ENCODE assay signal across 10 mouse cellular contexts in the genomic region with DNA sequence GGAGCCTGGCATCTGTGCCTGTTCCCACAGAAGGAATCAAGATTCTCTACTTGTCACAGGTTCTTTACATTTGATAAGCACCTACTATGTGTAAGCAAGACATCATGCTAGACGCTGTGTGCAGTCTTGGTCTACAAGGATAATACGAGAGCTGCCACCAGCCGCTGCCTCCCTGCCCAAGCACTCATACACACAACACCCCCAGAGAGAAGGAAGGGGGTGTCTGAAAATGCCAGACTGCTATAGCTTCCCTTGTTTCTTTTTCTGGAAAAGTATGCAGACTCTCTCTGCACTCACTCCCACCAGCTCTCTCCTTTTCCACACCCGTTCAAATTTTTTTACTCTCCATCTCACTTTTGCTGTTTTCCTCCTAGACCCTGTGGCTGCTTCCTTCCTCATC. TPM values are rescaled to one million over a fixed set of nuclear protein-coding genes. Genes with fewer than 3 reads are reported as not detected.
DNase-seq lines count a peak whose midpoint lies in the region; ATAC-seq and TF ChIP-seq lines count a peak whose summit lies in the region.
"Had no signal": no experiment of that assay in that cellular context is flagged by ENCODE, and none has a peak within 500 bp of the region (broad histone marks: within the 10 kb centered on the region; RNA-seq: fewer than 3 reads in every experiment).

No protein-coding gene starts in this region.

- H3K4me2 ChIP-seq in intestine, embryonic 14.5 days (ENCODE audit: low read length): no peak overlapping the region
- H3K4me2 ChIP-seq in intestine, embryonic 15.5 days (replicated peaks): no peak overlapping the region
- H3K4me2 ChIP-seq in hindbrain, postnatal 0 days (ENCODE audit: low read depth, low read length): peak overlapping the region; percentile 85

- H3K9ac ChIP-seq in intestine, embryonic 14.5 days (ENCODE audit: low read length): no peak overlapping the region
- no peak overlapping the region for H3K9ac ChIP-seq in intestine, embryonic 15.5 days
- H3K9ac ChIP-seq in hindbrain, postnatal 0 days (replicated peaks; ENCODE audit: low read length): peak overlapping the region; percentile 47
- H3K9ac ChIP-seq: heart, embryonic 13.5 days had no signal

- TF ChIP-seq CTCF in hindbrain, postnatal 0 days (IDR thresholded peaks at IDR 0.05; ENCODE audit: low read depth): no peak
- no peak for TF ChIP-seq CTCF in olfactory bulb, adult 2 months (IDR thresholded peaks at IDR 0.05; ENCODE audit: insufficient read depth, low read depth, low read length)

- no peak for DNase-seq in intestine, embryonic 14.5 days (ENCODE audit: low spot score)
- no peak for DNase-seq in forebrain, embryonic 10.5 days (ENCODE audit: extremely low spot score, low spot score)
- peak; percentile 50 for DNase-seq in hindbrain, postnatal 0 days (ENCODE audit: low spot score)
- DNase-seq in urinary bladder, postnatal 10 days (ENCODE audit: low spot score): no peak
- no peak for DNase-seq in heart, adult 8-10 months (ENCODE audit: low spot score)
- DNase-seq in heart, postnatal 10 days: no peak

- no peak for ATAC-seq in intestine, embryonic 14.5 days (replicated peaks; ENCODE audit: low FRiP score, low TSS enrichment, low read depth)
- no peak for ATAC-seq in intestine, embryonic 15.5 days
- peak; percentile 25 for ATAC-seq in hindbrain, postnatal 0 days
- ATAC-seq: lung, postnatal 0 days had no signal

- H3K4me3 ChIP-seq in intestine, embryonic 14.5 days (ENCODE audit: low read depth, low read length): no peak overlapping the region
- no peak overlapping the region for H3K4me3 ChIP-seq in intestine, embryonic 15.5 days (replicated peaks)
- peak overlapping the region; percentile 59; the same call in 1 of the 2 replicates for H3K4me3 ChIP-seq in forebrain, embryonic 10.5 days
- H3K4me3 ChIP-seq in hindbrain, postnatal 0 days (ENCODE audit: low read length): peak overlapping the region; percentile 56
- H3K4me3 ChIP-seq in olfactory bulb, adult 2 months (ENCODE audit: insufficient read depth, low read depth, low read length): peak overlapping the region; percentile 78
- H3K4me3 ChIP-seq: heart, embryonic 13.5 days had no signal

- H3K27ac ChIP-seq in intestine, embryonic 14.5 days (ENCODE audit: low read depth): peak overlapping the region; percentile 19; the same call in 1 of the 2 replicates
- no peak overlapping the region for H3K27ac ChIP-seq in intestine, embryonic 15.5 days
- H3K27ac ChIP-seq in forebrain, embryonic 10.5 days: peak overlapping the region; percentile 86
- H3K27ac ChIP-seq in hindbrain, postnatal 0 days: peak overlapping the region; percentile 88
- H3K27ac ChIP-seq in olfactory bulb, adult 2 months (ENCODE audit: insufficient read depth, low read depth, low read length): peak overlapping the region; percentile 96
- H3K27ac ChIP-seq: heart, embryonic 13.5 days had no signal

- H3K36me3 ChIP-seq in intestine, embryonic 14.5 days (ENCODE audit: control insufficient read depth, insufficient read depth, low read length): no peaks in the 10 kb centered on the region
- no peaks in the 10 kb centered on the region for H3K36me3 ChIP-seq in intestine, embryonic 15.5 days
- no peaks in the 10 kb centered on the region for H3K36me3 ChIP-seq in forebrain, embryonic 10.5 days (replicated peaks)
- no peaks in the 10 kb centered on the region for H3K36me3 ChIP-seq in hindbrain, postnatal 0 days (ENCODE audit: insufficient read depth, low read length)
- H3K36me3 ChIP-seq: heart, embryonic 13.5 days had no signal

- intact Hi-C loops in heart, postnatal 10 days (cut with DNase I): no loop called here

- TF ChIP-seq POLR2A in olfactory bulb, adult 2 months (IDR thresholded peaks at IDR 0.05; ENCODE audit: insufficient read depth, low read depth, low read length): no peak

- 53% methylated on average over 4 of the region's 4 CpGs for WGBS in intestine, embryonic 14.5 days
- WGBS in intestine, embryonic 15.5 days: 57% methylated on average over 4 of the region's 4 CpGs
- 56% methylated on average over 4 of the region's 4 CpGs for WGBS in forebrain, embryonic 10.5 days
- 15% methylated on average over 4 of the region's 4 CpGs for WGBS in hindbrain, postnatal 0 days
- 10% methylated on average over 4 of the region's 4 CpGs for WGBS in olfactory bulb, adult 2 months

- H3K27me3 ChIP-seq in intestine, embryonic 14.5 days (replicated peaks; ENCODE audit: control insufficient read depth, insufficient read depth, low read length): peaks cover 7% of the 10 kb centered on the region; the same call in 1 of the 2 replicates
- no peaks in the 10 kb centered on the region; the same call in 1 of the 2 replicates for H3K27me3 ChIP-seq in intestine, embryonic 15.5 days (replicated peaks)
- peaks cover 44% of the 10 kb centered on the region for H3K27me3 ChIP-seq in forebrain, embryonic 10.5 days (ENCODE audit: poor library complexity, severe bottlenecking)
- no peaks in the 10 kb centered on the region for H3K27me3 ChIP-seq in hindbrain, postnatal 0 days (ENCODE audit: insufficient read depth, low read length)

- no peaks in the 10 kb centered on the region for H3K9me3 ChIP-seq in intestine, embryonic 14.5 days (ENCODE audit: control insufficient read depth, low read length)
- no peaks in the 10 kb centered on the region for H3K9me3 ChIP-seq in intestine, embryonic 15.5 days
- H3K9me3 ChIP-seq in forebrain, embryonic 10.5 days: no peaks in the 10 kb centered on the region
- no peaks in the 10 kb centered on the region for H3K9me3 ChIP-seq in hindbrain, postnatal 0 days (ENCODE audit: low read length)
- H3K9me3 ChIP-seq: heart, embryonic 13.5 days had no signal

- H3K4me1 ChIP-seq in intestine, embryonic 14.5 days (replicated peaks; ENCODE audit: control insufficient read depth, insufficient read depth, low read length): peaks cover 21% of the 10 kb centered on the region; the same call in 1 of the 2 replicates
- H3K4me1 ChIP-seq in intestine, embryonic 15.5 days (replicated peaks): peaks cover 9% of the 10 kb centered on the region
- H3K4me1 ChIP-seq in forebrain, embryonic 10.5 days: peaks cover 82% of the 10 kb centered on the region
- peaks cover 12% of the 10 kb centered on the region; the same call in 1 of the 2 replicates for H3K4me1 ChIP-seq in hindbrain, postnatal 0 days (ENCODE audit: insufficient read depth, low read length)
- peaks cover 47% of the 10 kb centered on the region for H3K4me1 ChIP-seq in olfactory bulb, adult 2 months (ENCODE audit: control insufficient read depth, insufficient read depth, low read length)

RNA-seq across cellular contexts. Expression of a gene that starts 0.7 kb away (rescaled TPM):
- polyA plus RNA-seq in intestine, embryonic 14.5 days (2014; fragmentation: Nextera tagmentation; extraction: Ambion mirVana): 47.7 and 54.3 TPM in 2 replicates
- polyA plus RNA-seq in intestine, embryonic 15.5 days (2015; fragmentation: Nextera tagmentation; extraction: Ambion mirVana): 26.0 and 28.1 TPM in 2 replicates
- polyA plus RNA-seq in forebrain, embryonic 10.5 days (2016; fragmentation: Nextera tagmentation; extraction: Ambion mirVana): 34.7 and 46.8 TPM in 2 replicates
- total RNA-seq in hindbrain, postnatal 0 days (2014; rRNA removed): 156 and 184 TPM in 2 replicates
- polyA plus RNA-seq in hindbrain, postnatal 0 days (2015; fragmentation: Nextera tagmentation; extraction: Ambion mirVana): 158 and 171 TPM in 2 replicates
- polyA plus RNA-seq in olfactory bulb, adult 2 months (2012; ENCODE audit: insufficient read depth, insufficient read length, low replicate concordance, missing spikeins): 386 TPM in 1 of 2 replicates, not detected in the other
- under 1 TPM in 1 of 4 experiments, not detected in 3; 0.12 TPM for total RNA-seq in heart, adult 8-10 months (2022)
- total RNA-seq in heart, postnatal 10 days (2021): not detected

RNA-seq across cellular contexts. Expression of a gene that starts 2.7 kb away (rescaled TPM):
- 8.1 and 9.3 TPM in 2 replicates for polyA plus RNA-seq in intestine, embryonic 14.5 days (2014; fragmentation: Nextera tagmentation; extraction: Ambion mirVana)
- polyA plus RNA-seq in intestine, embryonic 15.5 days (2015; fragmentation: Nextera tagmentation; extraction: Ambion mirVana): 5.5 and 5.6 TPM in 2 replicates
- polyA plus RNA-seq in forebrain, embryonic 10.5 days (2016; fragmentation: Nextera tagmentation; extraction: Ambion mirVana): 6.0 and 6.9 TPM in 2 replicates
- 2.3 and 4.1 TPM in 2 replicates for total RNA-seq in hindbrain, postnatal 0 days (2014; rRNA removed)
- polyA plus RNA-seq in hindbrain, postnatal 0 days (2015; fragmentation: Nextera tagmentation; extraction: Ambion mirVana): 15.7 and 18.3 TPM in 2 replicates
- polyA plus RNA-seq in olfactory bulb, adult 2 months (2012; ENCODE audit: insufficient read depth, insufficient read length, low replicate concordance, missing spikeins): not detected in 2 replicates
- total RNA-seq in heart, adult 8-10 months (2022): 1 to 10 TPM in 3 of 4 experiments, under 1 TPM in 1; 0.95 to 2.1 (median 1.1) TPM
- total RNA-seq in heart, postnatal 10 days (2021): under 1 TPM; 0.89 to 0.99 TPM

RNA-seq across cellular contexts. Expression of a gene that starts 33.7 kb away (rescaled TPM):
- 0.26 and 0.51 TPM in 2 replicates for polyA plus RNA-seq in intestine, embryonic 14.5 days (2014; fragmentation: Nextera tagmentation; extraction: Ambion mirVana)
- 0.36 and 0.48 TPM in 2 replicates for polyA plus RNA-seq in intestine, embryonic 15.5 days (2015; fragmentation: Nextera tagmentation; extraction: Ambion mirVana)
- 0.62 and 0.81 TPM in 2 replicates for polyA plus RNA-seq in forebrain, embryonic 10.5 days (2016; fragmentation: Nextera tagmentation; extraction: Ambion mirVana)
- not detected in 2 replicates for total RNA-seq in hindbrain, postnatal 0 days (2014; rRNA removed)
- 0.60 and 1.2 TPM in 2 replicates for polyA plus RNA-seq in hindbrain, postnatal 0 days (2015; fragmentation: Nextera tagmentation; extraction: Ambion mirVana)
- polyA plus RNA-seq in olfactory bulb, adult 2 months (2012; ENCODE audit: insufficient read depth, insufficient read length, low replicate concordance, missing spikeins): not detected in 2 replicates
- under 1 TPM in 1 of 4 experiments, not detected in 3; 0.41 TPM for total RNA-seq in heart, adult 8-10 months (2022)
- not detected for total RNA-seq in heart, postnatal 10 days (2021)

RNA-seq across cellular contexts. Expression of a gene that starts 34.3 kb away (rescaled TPM):
- 73.2 and 76.2 TPM in 2 replicates for polyA plus RNA-seq in intestine, embryonic 14.5 days (2014; fragmentation: Nextera tagmentation; extraction: Ambion mirVana)
- polyA plus RNA-seq in intestine, embryonic 15.5 days (2015; fragmentation: Nextera tagmentation; extraction: Ambion mirVana): 69.3 TPM in 2 replicates
- 70.9 and 74.5 TPM in 2 replicates for polyA plus RNA-seq in forebrain, embryonic 10.5 days (2016; fragmentation: Nextera tagmentation; extraction: Ambion mirVana)
- total RNA-seq in hindbrain, postnatal 0 days (2014; rRNA removed): 45.8 and 49.2 TPM in 2 replicates
- polyA plus RNA-seq in hindbrain, postnatal 0 days (2015; fragmentation: Nextera tagmentation; extraction: Ambion mirVana): 61.7 and 63.8 TPM in 2 replicates
- not detected in 2 replicates for polyA plus RNA-seq in olfactory bulb, adult 2 months (2012; ENCODE audit: insufficient read depth, insufficient read length, low replicate concordance, missing spikeins)
- 10 to 100 TPM; 57.4 to 69.0 (median 61.9) TPM for total RNA-seq in heart, adult 8-10 months (2022)
- 10 to 100 TPM; 66.1 to 66.4 TPM for total RNA-seq in heart, postnatal 10 days (2021)

Comparison
In these comparisons a context has a peak if more than half of its experiments do, and no peak if none do; other contexts are left out.
1. H3K4me3 ChIP-seq: peak in forebrain, embryonic 10.5 days (single experiment), hindbrain, postnatal 0 days (single experiment) and olfactory bulb, adult 2 months (single experiment); none in intestine, embryonic 14.5 days (single experiment) and intestine, embryonic 15.5 days (single experiment).